Mouse (Mus musculus): ENCODE results near the gene Klf7. TPM values are rescaled to one million over a fixed set of nuclear protein-coding genes. Genes with fewer than 3 reads are reported as not detected.

Gene Klf7
- polyA plus RNA-seq, 1 experiment, result 11.8 TPM

DNA sequence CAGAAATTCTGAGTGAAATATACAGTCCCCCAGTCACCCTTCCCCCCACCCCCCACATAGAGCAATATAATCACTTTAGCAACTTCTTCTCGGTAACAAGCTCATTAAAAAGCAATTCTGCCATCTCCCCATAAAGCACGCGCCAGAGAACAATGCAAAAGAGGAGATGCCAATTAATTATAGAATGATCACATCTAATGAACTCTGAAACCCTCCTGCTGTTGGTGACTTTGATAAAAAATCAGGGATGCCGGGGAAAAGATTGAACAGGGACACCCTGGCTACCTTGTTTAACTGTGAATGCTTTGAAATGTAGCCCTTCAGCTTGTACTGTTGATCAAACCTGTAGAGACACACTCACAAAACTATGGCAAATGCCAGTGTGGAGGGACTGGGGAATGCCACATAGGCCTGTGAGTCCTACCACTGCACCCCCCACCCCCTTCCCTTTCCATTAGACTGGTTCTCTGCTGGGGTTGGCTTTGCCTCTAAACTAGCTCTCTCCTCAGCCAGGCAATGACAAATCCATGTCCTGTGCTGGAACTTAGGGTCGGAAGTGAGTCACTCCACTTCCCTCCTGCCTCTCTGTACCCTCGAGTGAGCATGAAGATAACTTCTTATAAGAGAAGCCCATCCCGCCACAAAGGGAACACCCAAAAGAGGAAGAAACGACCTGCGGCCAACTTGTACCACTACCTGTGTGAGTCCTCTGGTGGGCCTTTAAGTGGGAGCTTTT lies 43.9 kb downstream of the Klf7 start:
- TF ChIP-seq CTCF (IDR thresholded peaks at IDR 0.05; ENCODE audit: low read depth, low read length) (no peak), POLR2A (IDR thresholded peaks at IDR 0.05; ENCODE audit: borderline replicate concordance, low read depth, low read length) (no peak)
- H3K27ac ChIP-seq (ENCODE audit: insufficient read depth, low read depth, low read length), result 0 out of 2 replicates have a peak overlapping the region, but pooled peaks have one; percentile 21
- H3K4me3 ChIP-seq (ENCODE audit: insufficient read depth, low read length), result no peak overlapping the region

DNA sequence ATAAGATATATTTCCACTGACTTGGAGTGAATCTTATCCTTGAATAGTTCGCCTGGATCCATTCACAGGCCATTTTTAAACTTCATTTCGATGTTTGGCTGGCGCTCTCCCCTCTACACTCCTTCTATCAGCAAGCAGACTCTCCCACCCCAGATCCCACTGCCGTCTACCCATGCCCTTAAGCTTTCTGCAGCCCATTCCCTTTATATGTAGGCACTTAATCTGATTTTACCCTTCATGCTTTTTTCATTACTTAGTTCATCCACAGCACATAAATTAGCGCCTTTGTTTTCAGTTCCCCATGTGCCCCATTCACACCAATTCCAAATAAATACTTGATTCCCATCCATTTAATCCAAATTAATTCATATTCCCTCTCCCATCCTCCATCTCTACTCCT lies 48.0 kb downstream of the Klf7 start:
- H3K4me1 ChIP-seq (ENCODE audit: control insufficient read depth, insufficient read depth, low read length), result peaks cover 25% of the 10 kb centered on the region
- no peak overlapping the region for H3K4me3 ChIP-seq (ENCODE audit: insufficient read depth, low read length)
- no peak for TF ChIP-seq POLR2A (IDR thresholded peaks at IDR 0.05; ENCODE audit: borderline replicate concordance, low read depth, low read length)
- TF ChIP-seq CTCF (IDR thresholded peaks at IDR 0.05; ENCODE audit: low read depth, low read length), result no peak
- no peak overlapping the region for H3K27ac ChIP-seq (ENCODE audit: insufficient read depth, low read depth, low read length)

More for the DNA sequence above, 43.9 kb downstream of the Klf7 start:
- peaks cover 45% of the 10 kb centered on the region for H3K4me1 ChIP-seq (ENCODE audit: control insufficient read depth, insufficient read depth, low read length)

DNA sequence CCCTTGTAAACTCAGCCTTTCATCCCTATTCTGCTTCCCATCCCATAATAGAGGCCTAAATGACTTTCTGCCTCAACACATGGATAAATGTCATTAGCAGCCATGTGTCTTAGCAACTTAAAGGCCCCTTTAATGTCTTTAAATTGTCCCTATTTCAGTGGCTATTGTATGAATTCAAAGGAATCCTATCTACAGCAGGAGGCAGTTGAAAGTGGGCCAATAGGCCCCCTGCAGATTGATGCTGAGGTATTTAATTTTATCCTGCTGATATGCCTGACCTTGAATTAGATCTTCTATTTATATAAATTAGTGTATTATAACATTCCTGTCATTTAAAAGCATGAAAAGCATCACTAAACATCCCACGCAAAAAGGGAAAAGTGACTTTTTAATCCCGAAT lies 51.1 kb downstream of the Klf7 start:
- no peak overlapping the region for H3K4me3 ChIP-seq (ENCODE audit: insufficient read depth, low read length)

DNA sequence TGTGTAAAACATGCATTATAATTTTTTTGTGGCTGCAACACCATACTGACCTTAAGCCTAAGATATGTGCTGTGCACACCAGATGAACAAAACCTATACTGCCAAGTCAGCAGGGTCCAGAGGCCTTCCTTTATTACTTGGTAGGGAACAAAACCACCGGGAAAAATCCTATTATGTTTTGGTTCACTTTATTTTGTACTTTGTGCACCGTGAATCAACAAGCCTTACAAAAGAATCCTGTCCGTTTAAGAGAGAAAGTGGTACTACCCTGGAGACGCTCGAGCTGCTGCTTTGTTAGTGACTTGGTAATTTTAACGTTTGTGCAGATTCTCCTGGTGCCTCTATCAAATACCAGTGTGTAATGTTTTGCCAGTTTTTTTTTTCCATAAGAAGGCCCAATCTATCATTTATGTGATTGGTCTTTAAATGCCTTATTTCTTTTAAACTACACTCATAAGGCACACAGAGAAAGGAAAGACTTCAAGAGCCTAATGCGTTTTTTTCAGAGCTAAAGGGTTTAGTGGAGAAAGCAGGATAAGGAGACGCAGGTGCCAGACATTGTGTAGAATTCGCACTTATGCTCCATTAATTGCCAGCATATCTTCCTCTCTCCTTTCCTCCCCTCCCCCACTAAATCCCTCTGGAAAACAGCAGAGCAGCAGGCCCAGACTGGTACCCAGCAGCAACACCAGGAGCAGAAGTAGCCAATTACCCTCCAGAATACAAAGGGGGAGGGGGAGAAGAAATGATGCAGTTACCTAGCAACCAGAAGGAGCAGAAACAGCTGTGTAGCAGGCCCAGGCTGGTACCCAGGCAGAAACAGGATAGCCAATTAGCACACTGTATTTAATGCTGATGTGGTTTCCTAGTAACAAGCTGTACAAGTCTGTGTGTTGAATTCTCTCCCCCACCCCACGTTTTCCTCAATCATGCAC lies 55.5 kb downstream of the Klf7 start:
- Histone ChIP-seq H3K4me1 (ENCODE audit: control insufficient read depth, insufficient read depth, low read length) (no peaks in the 10 kb centered on the region), H3K4me3 (ENCODE audit: insufficient read depth, low read length) (no peak overlapping the region), H3K27ac (ENCODE audit: insufficient read depth, low read depth, low read length) (no peak overlapping the region)
- TF ChIP-seq POLR2A (IDR thresholded peaks at IDR 0.05; ENCODE audit: borderline replicate concordance, low read depth, low read length), result no peak
- TF ChIP-seq CTCF (IDR thresholded peaks at IDR 0.05; ENCODE audit: low read depth, low read length), result no peak

More for the DNA sequence above, 51.1 kb downstream of the Klf7 start:
- Histone ChIP-seq H3K27ac (ENCODE audit: insufficient read depth, low read depth, low read length) (no peak overlapping the region), H3K4me1 (ENCODE audit: control insufficient read depth, insufficient read depth, low read length) (no peaks in the 10 kb centered on the region)
- TF ChIP-seq POLR2A (IDR thresholded peaks at IDR 0.05; ENCODE audit: borderline replicate concordance, low read depth, low read length), result no peak

DNA sequence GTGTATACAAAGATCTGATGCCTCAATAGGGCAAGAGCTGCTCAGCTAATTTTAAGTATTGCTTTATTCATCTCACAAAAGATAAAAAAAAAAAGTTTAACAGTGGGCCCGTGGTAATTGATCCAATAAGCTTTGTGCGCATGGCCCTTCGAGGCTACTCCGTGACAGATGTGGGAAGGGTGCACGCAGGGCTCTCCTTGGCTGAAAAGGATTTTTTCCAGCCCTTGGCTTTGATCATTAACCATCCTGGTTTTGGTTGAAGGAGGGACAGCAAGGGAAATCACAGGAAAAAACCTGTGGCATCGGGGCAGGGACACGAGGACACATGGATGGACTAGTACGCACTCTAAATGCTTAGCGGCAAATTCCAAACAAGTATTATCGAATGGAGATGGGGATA lies 60.6 kb downstream of the Klf7 start:
- TF ChIP-seq POLR2A (IDR thresholded peaks at IDR 0.05; ENCODE audit: borderline replicate concordance, low read depth, low read length) (no peak), CTCF (IDR thresholded peaks at IDR 0.05; ENCODE audit: low read depth, low read length) (no peak)
- no peak overlapping the region for H3K27ac ChIP-seq (ENCODE audit: insufficient read depth, low read depth, low read length)
- H3K4me3 ChIP-seq (ENCODE audit: insufficient read depth, low read length), result no peak overlapping the region
- H3K4me1 ChIP-seq (ENCODE audit: control insufficient read depth, insufficient read depth, low read length), result peaks cover 4% of the 10 kb centered on the region

DNA sequence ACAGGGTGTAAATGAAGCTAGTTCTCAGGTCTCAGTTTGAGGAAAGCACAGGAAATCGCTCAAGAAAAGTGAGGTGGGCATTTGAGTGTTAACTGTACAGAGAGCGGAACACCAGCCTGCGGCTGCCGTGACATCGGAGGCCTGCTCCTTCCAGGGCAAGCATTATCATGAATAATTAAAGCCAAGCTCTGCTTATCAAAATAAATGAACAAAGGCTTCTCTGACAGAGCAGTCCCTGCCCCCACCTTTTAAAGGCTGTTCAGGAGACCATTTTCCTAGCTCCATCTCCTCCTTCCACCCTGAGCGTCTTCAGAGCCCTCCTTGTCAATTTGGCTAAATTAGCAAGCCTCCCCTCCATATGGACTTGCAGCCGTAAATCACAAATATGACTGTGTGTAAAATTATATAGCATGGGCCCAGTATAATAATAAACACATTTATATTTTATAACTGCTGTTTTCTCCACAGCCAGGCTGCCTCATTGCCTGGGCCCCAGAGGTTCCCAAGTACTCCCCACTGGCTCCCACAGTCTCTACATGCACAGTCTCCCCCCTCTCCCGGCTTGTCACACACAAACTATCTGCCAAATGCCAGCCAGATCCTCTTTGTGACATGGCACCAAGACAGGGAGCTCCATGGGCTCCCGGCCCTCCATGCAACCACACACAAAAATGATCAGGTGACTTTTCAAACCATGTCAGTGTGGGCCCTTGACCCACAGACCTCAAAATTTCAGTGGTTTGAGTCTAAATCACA lies 61.2 kb downstream of the Klf7 start:
- no peak overlapping the region for H3K27ac ChIP-seq (ENCODE audit: insufficient read depth, low read depth, low read length)
- H3K4me3 ChIP-seq (ENCODE audit: insufficient read depth, low read length), result no peak overlapping the region
- H3K4me1 ChIP-seq (ENCODE audit: control insufficient read depth, insufficient read depth, low read length), result peaks cover 10% of the 10 kb centered on the region
- TF ChIP-seq POLR2A (IDR thresholded peaks at IDR 0.05; ENCODE audit: borderline replicate concordance, low read depth, low read length) (no peak), CTCF (IDR thresholded peaks at IDR 0.05; ENCODE audit: low read depth, low read length) (no peak)

DNA sequence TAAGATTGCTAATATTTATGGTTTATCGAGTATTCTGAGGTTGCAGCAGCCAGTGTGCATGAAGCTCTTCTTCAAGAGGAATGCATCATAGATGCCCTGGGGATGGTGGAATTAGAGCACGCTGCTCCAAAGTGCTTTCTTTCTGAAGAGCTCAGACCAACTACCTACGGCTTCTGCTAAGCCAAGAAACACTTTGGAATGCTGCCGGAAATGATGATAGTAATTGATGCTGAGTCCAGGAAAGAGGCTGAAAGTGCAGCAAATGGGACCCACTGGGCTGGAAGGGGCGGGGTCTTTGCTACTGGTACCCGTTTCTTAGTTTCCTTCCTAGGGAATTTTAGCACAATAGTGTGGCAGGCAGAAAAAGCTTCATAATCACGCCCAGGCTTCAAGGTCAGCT lies 62.0 kb downstream of the Klf7 start:
- TF ChIP-seq POLR2A (IDR thresholded peaks at IDR 0.05; ENCODE audit: borderline replicate concordance, low read depth, low read length) (no peak), CTCF (IDR thresholded peaks at IDR 0.05; ENCODE audit: low read depth, low read length) (no peak)
- Histone ChIP-seq H3K27ac (ENCODE audit: insufficient read depth, low read depth, low read length) (no peak overlapping the region), H3K4me1 (ENCODE audit: control insufficient read depth, insufficient read depth, low read length) (peaks cover 10% of the 10 kb centered on the region), H3K4me3 (ENCODE audit: insufficient read depth, low read length) (no peak overlapping the region)

DNA sequence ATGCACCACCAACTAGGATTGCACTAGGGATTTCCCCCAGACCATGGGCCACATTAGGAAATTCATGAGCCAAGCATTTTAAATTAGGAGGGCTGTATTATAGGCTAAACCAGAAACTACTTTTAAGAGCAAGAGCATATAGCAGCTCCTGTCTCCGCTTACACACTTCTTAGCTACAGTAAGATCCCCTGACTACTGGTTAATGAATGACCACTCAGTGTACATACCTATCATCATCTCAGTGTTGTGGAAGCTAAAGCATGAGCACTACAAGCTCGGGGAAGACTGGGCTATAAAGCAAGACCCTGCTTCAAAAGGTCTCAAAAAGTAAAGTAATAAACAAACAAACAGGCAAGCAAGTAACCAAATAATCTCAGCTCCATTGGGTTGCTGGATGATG lies 65.5 kb downstream of the Klf7 start:
- no peak overlapping the region for H3K27ac ChIP-seq (ENCODE audit: insufficient read depth, low read depth, low read length)
- TF ChIP-seq POLR2A (IDR thresholded peaks at IDR 0.05; ENCODE audit: borderline replicate concordance, low read depth, low read length) (no peak), CTCF (IDR thresholded peaks at IDR 0.05; ENCODE audit: low read depth, low read length) (no peak)
- no peak overlapping the region for H3K4me3 ChIP-seq (ENCODE audit: insufficient read depth, low read length)
- peaks cover 18% of the 10 kb centered on the region for H3K4me1 ChIP-seq (ENCODE audit: control insufficient read depth, insufficient read depth, low read length)

DNA sequence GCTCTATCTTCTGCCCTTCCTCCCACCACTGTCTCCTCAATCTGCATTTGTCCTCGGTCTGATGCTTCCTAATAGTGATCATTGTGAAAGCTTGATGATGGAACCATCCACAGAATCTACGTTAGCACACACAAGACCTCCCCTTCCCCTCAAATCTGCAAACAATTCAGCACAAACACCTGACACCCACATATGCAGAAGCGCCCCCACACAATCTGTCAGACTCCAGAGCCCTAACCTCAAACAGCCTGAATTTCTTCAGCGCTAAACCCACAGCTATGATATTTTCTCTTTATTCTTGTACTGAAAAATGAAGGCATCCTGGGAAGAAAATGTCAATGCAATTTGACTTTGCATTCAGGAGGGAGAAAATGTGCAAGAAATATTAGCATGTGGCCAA lies 66.1 kb downstream of the Klf7 start:
- Histone ChIP-seq H3K4me1 (ENCODE audit: control insufficient read depth, insufficient read depth, low read length) (peaks cover 22% of the 10 kb centered on the region), H3K27ac (ENCODE audit: insufficient read depth, low read depth, low read length) (no peak overlapping the region), H3K4me3 (ENCODE audit: insufficient read depth, low read length) (no peak overlapping the region)
- TF ChIP-seq POLR2A (IDR thresholded peaks at IDR 0.05; ENCODE audit: borderline replicate concordance, low read depth, low read length) (no peak), CTCF (IDR thresholded peaks at IDR 0.05; ENCODE audit: low read depth, low read length) (no peak)

Measured in bone marrow macrophage, adult 2 months (primary cell).